Mouse (Mus musculus) erythroblast, embryonic 14.5 days (primary cell): ENCODE data around the gene Mpst.

Source experiments
- GATA1 ChIP-seq: IDR thresholded peaks from 2 replicates; pipeline ENCODE4 v1.6.1; 2012; ENCODE audit warnings: low read length, inconsistent platforms, mixed read lengths
- TAL1 ChIP-seq: IDR thresholded peaks from 3 replicates; pipeline ENCODE4 v1.6.1; 2012; ENCODE audit warnings: low read length, inconsistent platforms, mixed read lengths

- TF ChIP-seq TAL1: no peak
- TF ChIP-seq GATA1: no peak
These were observed 49.8 kb downstream of the Mpst start for GRCm38 (mm10) chr15:78456051-78456450.
